Mouse (Mus musculus): ENCODE results near the gene Magi2.
"Not testable (repeated sequence)": the region's sequence is repeated elsewhere in the genome, so short reads cannot be mapped to it uniquely, and the experiment has no call there.

Magi2 gene

DNA sequence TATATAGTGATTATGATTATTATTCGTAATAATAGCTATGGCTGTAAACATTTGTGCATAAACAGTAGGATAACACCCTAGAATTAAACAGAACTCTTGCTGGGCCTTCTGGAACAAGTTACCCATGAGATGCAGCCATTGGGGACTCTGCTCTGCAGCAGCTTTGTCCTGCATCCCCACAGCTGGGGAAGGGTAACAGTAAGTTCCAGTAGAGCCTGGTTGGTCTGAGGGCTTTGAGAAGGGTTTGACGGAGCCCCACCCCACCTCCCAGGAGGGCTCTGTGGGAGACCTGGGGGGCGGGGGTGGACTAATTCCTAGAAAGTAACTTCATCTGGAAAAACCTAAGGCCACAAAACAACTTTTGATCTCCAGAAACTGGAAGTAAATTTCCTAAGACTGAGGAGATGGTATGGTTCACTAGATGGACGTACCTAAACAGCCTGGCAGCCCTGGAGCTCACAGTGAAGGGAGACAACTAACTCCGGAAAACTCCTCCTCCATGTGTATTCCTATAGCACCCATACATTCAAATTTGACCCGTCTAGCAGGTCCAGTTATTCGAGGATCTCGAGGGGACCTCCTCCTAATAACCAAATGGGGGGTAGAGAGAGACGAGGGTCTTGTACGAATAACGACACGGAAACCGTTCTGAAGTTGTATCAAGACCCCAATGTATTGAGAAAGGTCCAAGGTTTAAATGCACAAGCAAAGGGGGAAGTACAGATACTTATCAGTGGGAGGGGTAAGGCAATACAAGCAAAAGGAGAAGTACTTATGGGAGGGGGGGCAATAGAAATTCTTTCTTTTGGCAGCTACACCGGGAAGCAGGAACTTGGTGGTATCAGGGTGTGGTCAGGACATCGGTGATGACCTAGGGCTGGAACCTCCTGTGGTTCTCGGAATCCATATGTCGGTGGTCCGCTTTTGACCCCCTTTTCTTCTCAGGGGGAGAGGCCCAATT lies 1479.8 kb downstream of the Magi2 start:
- not testable (repeated sequence) for DNase-seq (ENCODE audit: low spot score)

DNA sequence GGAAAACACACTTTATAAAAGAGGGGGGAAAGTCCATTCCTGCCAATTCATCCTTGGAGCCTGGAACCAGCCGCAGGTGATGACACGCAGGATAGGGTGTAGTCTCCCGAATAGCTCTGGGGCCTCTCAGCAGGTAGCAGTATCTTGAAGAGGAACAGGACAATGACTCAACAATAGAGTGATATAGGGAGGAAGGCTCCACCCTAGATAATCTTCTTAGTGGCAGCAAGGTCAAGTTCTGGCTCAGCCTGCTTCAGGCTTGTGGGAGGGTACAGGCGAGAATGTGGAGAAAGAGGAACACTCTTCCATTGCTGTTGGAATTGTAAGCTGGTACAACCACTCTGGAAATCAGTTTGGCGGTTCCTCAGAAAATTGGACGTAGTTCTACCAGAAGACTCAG lies 1484.0 kb downstream of the Magi2 start:
- DNase-seq (ENCODE audit: low spot score): not testable (repeated sequence)

DNA sequence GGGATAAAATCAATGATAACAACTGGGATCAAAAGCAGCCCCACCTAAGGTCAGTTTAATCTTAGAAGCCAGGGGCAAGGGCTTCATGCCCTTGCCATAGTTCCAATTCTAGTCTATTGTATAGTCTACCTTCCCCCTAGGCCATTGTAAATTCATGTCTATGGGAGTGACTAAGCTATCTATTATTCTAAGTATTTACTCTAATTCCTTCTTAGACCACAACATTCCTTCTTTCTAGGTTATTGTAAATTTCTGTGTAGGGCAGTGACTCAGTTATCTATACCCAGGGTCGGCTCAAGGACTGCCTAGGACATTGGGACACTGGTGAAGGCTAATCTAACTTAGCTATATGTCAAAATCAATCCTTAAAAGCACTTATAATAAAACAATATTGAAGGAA lies 1487.8 kb downstream of the Magi2 start:
- DNase-seq (ENCODE audit: low spot score): not testable (repeated sequence)

DNA sequence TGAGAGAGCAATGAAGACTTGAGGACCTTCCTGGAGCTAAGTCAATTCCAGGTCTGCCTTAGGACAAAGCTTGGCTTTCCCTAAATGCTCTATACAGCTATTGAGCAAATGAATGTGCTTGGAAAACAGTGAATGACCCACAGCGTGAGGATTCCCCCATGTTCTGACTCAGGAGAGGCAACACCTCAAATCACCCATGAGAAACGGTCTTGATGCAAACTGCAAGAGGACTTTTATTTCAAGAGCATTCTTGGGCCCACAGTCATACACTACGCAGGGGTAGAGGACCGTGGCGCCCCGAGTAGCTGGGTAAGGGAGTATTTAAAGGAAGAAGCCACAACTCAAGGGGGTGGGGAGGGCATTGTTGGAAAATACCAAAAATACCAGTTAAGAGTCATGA lies 1489.1 kb downstream of the Magi2 start:
- not testable (repeated sequence) for DNase-seq (ENCODE audit: low spot score)

DNA sequence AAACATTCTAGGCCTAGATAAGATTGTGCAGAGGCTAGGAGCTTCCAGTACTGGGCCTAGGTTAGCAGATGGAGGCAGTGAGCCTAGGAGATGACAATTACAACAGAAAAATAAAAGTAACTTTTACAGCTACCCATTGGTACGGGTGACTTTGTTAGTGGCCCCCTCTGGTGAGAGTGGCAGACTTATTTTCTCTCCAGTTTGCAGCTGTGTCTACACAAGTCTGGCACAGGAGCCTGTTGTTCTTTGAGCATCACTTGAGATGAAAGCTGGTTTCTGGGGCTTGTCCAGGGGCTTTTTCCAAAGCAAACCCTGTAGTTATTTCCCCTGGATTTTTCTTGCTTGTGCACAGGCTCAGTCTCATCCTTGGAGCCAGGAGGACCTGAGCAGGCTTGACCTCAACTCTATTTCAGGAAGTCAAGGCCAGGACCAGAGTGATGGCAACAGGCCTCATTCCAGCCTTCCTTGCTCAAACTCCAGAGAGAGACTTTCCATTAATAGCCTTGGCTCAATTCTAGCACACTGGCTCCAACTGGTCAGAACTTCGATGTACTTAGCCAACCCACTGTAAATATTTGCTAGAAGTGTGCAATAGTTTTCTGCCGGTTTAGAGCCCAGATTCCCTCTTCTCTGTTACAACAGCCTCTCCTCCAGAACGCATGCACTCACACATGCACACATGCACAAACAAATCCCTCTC lies 1493.5 kb downstream of the Magi2 start:
- DNase-seq (ENCODE audit: low spot score): no peak

DNA sequence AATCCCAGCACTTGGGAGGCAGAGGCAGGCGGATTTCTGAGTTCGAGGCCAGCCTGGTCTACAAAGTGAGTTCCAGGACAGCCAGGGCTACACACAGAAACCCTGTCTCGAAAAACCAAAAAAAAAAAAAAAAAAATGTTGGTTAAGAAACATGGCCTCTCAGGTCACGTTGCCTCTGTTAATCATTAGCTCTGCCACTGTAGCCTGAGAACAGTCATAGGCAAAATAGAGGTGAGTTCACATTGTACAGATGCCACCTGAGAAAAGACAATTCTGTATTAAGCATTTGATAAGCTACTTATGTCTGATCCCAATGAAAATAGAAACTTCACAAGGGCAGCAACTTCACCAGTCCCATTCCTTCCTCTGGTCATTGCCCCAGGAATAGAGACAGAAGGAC lies 1496.4 kb downstream of the Magi2 start:
- not testable (repeated sequence) for DNase-seq (ENCODE audit: low spot score)

DNA sequence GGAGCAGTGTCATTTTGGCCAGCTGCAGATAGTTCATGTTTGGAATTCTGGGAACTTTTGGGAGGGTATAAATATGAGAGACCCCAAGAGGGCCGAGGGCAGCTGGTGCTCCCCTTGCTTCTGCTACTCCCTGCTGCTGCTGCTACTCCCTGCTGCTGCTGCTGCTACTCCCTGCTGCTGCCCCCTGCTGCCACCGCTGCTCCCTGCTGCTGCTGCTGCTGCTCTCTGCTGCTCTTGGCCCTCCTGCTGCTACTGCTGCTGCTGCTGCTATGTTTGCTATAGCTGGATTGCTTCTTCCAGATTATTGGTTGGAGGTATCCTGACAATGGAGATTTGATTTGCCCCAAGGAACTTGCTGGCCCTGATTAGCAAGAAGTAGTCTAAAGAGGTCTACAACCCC lies 1512.0 kb downstream of the Magi2 start:
- DNase-seq (ENCODE audit: low spot score): no peak

DNA sequence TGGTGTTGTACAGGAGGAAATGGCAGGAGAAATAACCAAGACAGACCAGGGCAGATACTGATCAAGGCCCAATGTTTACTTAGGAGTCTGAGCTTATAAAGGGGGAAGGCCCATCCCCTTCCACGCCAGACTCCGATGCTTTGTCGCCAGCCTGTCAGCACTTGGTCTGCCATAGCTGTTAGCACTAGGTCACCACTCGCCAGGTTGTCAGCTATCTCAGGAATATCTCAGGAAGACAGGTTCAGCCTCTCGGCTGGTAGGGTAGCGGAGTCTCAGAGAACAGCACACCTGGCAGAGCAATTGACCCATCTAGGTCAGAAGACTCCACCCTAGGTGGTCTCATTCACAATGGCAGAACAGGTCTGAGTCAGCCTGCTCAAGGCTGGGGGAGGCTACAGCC lies 1514.4 kb downstream of the Magi2 start:
- DNase-seq (ENCODE audit: low spot score): no peak

DNA sequence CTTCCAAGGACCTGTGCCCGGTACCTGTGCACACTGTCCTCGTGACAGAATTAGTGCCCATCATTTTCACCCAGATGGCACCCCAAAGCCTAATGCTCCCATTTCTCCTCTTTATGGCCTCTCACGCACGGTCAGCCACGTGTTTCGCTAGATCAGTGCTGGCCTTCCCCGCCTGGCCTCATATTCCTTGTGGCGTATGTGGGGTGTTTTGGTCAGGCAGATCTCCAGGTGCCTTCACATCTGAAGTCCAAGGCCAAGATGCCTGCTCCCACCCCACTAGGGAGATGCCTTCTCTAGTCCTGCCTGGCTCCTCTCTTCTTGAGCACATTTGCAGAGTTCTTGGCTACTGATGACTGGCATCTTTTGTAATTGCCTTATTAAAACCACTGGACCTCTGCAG lies 1515.1 kb downstream of the Magi2 start:
- DNase-seq (ENCODE audit: low spot score): no peak

DNA sequence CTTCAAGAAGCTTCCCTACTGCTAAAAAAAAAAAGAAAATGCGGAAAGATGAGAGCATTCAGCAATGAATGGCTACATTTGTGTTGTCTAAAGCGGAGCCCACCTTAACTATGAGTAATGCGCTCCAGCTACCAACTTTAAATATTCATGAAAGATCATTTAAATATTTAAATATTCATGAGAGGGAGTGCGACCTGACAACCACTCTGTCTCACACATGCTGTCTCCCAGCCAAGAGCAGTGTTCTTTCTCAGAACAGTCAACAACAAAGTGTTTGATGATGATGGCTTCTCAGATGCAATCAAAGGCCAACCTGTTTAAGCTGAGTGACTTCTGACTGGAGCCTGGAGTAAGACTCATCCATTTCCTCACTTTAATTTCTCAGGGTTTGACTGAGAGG lies 1521.3 kb downstream of the Magi2 start:
- DNase-seq (ENCODE audit: low spot score): no peak

DNA sequence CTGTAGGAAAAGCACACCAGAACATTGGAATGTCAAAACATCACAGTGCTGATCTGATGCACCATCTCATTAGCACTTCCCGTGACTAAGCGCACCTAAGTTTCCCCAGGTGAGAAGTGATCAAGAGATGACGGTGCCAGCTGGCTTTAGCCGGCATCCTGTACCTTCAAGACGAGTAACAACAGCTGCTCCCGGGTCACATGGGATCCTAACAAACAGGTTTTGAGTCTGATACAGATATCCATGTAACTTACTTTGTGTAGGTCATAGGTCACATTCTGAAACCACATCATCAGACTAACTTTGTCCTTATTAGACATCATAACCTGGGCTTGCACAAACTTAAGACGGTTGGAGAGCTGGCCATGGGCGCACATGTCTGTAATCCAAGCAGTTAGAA lies 1522.0 kb downstream of the Magi2 start:
- DNase-seq (ENCODE audit: low spot score): no peak

DNA sequence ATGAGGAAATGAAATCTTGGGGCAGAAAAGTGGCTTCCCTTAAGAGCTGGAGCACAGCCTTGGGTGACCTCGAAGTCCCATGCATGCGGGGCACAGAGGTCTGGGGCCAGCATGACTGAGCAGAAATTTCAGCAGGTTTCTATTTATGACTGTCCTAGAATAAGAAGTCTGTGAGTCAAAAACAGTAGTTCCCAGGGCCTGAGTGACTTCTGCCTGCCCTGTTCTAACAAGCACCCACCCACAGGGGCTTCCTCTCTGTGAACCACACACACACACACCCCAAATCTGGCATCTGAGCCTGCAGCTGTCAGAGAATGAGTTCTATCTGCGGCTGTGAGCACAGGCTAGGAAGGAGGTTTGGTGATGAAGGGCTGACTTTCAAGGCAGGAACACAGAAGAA lies 1522.7 kb downstream of the Magi2 start:
- DNase-seq (ENCODE audit: low spot score): no peak

DNA sequence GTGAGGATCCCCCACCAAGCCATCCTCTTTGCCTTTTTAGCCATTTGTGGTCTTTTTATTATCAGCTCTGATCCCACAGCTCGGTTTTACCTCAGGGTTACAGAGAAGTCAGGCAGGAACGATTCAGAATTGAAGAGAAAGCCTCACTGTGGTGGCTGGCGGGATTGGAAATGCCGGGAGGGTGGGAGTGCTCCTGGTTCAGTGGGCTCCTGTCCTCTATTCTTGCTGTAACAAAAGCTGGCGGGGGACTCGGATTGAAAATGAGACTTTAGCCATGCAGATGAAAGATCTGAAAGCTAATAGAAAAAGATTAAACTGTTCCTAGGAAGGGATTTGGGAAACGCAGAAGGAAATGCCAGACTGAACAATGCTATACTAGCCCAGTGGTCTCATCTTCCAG lies 1524.2 kb downstream of the Magi2 start:
- DNase-seq (ENCODE audit: low spot score): no peak

DNA sequence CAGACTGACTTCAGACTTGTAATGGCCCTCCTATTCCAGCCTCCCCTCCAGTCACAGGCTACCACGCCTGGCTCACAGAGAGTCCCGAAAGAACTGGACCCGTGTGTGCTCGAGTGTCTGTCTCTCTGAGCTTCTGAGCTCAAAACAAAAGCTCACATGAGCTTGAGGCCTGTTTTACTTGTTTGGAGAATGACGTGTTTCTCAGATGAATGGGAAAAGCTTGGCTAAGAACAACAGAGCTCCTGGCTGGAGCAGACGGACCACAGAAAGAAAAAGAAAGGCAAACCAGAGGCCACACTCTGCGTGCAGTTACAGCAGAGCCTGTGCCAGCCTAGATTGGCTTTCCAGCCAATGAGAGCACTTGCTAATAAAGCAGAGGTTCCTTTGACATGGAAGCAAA lies 1524.9 kb downstream of the Magi2 start:
- no peak for DNase-seq (ENCODE audit: low spot score)

DNA sequence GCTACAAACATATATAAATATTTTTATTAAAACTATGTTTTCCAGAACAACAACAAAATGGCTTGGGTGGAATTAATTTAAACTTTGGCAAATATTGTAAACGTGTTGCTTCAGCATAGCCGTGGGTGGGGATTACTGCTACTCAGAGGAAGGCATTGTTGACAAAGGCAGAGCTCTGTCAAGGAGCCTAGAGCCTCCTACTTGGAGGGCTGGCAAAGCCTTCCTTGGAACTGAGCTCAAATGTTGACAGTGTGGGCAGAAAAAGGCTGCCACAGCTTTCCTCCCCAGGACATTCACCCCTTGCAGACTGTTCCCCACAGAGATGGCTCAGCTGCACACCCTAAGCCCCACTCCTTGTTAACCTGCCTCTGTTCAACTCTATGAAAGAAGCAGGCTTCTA lies 1526.3 kb downstream of the Magi2 start:
- DNase-seq (ENCODE audit: low spot score): no peak

DNA sequence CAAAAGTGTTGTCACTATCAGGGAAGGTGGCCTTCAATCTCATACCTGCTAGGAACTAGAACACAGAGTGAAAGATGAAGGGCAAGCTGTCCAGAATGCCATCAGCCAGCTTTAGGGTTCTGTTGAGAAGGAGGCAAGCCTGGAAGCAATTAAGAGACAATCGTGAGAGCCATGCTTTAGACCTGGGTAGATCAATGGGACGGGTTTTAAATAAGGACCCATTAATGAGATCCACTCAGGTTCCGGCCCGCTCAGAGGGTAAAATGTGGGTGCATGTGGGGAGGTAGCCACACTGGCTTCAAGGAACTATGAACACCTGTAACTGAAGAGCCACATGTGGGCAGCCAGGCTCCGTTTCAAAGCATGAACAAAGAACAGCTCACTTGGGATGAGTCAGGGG lies 1527.1 kb downstream of the Magi2 start:
- DNase-seq (ENCODE audit: low spot score): no peak
